Mouse (Mus musculus) liver, postnatal 0 days (tissue): Measurements from ENCODE around the gene Wls. TPM values are rescaled to one million over a fixed set of nuclear protein-coding genes. Genes with fewer than 3 reads are reported as not detected.
A peak's percentile ranks its signal among the peaks of the same experiment; 100 is the strongest.

Experiments used
- ATAC-seq: fragments of 200-750 bp; cut with Nextera tagmentation; 2 replicates; pipeline ENCODE4 v1.8.0; 2017; ENCODE audit warnings: mild to moderate bottlenecking, moderate library complexity
- DNase-seq: peaks from one replicate; pipeline ENCODE4 v3.0.0-alpha.2; 2016
- H3K27ac ChIP-seq: fragments of 300-500 bp; sonication (generic); 2 replicates; pipeline ENCODE4 v1.5.1; 2014; ENCODE audit warnings: antibody characterized with exemption, moderate library complexity, mild to moderate bottlenecking, low read depth
- H3K27me3 ChIP-seq: fragments of 300-500 bp; sonication (generic); 2 replicates; pipeline ENCODE4 v1.6.1; 2014; ENCODE audit warnings: low read length, control low read depth, mixed read lengths; ENCODE audit not compliant: insufficient read depth
- H3K36me3 ChIP-seq: fragments of 300-500 bp; sonication (generic); replicated peaks from 2 replicates; pipeline ENCODE4 v1.6.1; 2014; ENCODE audit warnings: mild to moderate bottlenecking, control low read depth, low read length, moderate library complexity, mixed read lengths; ENCODE audit not compliant: insufficient read depth
- H3K4me1 ChIP-seq: fragments of 300-500 bp; sonication (generic); 2 replicates; pipeline ENCODE4 v1.6.1; 2014; ENCODE audit warnings: antibody characterized with exemption, mild to moderate bottlenecking, control low read depth; ENCODE audit not compliant: insufficient read depth
- H3K4me2 ChIP-seq: fragments of 300-500 bp; sonication (generic); 2 replicates; pipeline ENCODE4 v1.6.1; 2014; ENCODE audit warnings: low read depth, mild to moderate bottlenecking, low read length, moderate library complexity, mixed read lengths
- H3K4me3 ChIP-seq: fragments of 300-500 bp; sonication (generic); 2 replicates; pipeline ENCODE4 v1.5.1; 2014; ENCODE audit warnings: low read depth, low read length
- H3K9ac ChIP-seq: fragments of 300-500 bp; sonication (generic); replicated peaks from 2 replicates; pipeline ENCODE4 v1.6.1; 2014; ENCODE audit warnings: mild to moderate bottlenecking, moderate library complexity
- H3K9me3 ChIP-seq: fragments of 300-500 bp; sonication (generic); 2 replicates; pipeline ENCODE4 v1.6.1; 2016; ENCODE audit warnings: mild to moderate bottlenecking, control low read depth, low read length, mixed read lengths
- CTCF ChIP-seq: sonication (generic); IDR thresholded peaks from 2 replicates; pipeline ENCODE4 v1.5.1; 2016; ENCODE audit warnings: antibody characterized with exemption, low read depth
- EP300 ChIP-seq: IDR thresholded peaks from 2 replicates; pipeline ENCODE4 v1.6.1; 2016; ENCODE audit warnings: antibody characterized with exemption, low read depth, mild to moderate bottlenecking
- WGBS: fragments of 180-500 bp; shearing (Covaris S2); extraction: QIAGEN DNeasy Blood & Tissue Kit; methylation state at CpG from one replicate; pipeline ENCODE4 v1.1.7; 2014; ENCODE audit not compliant: insufficient replicate concordance; 5-methylcytosine and 5-hydroxymethylcytosine counted together
- polyA plus RNA-seq: library from polyadenylated mRNA; unstranded; fragments of >200 nt; fragmentation: Nextera tagmentation; extraction: Ambion mirVana; gene quantifications from 2 replicates; pipeline ENCODE4 v1.2.1, GENCODE M21; 2015

Wls gene
- polyA plus RNA-seq: 8.1 TPM in 2 replicates

DNA sequence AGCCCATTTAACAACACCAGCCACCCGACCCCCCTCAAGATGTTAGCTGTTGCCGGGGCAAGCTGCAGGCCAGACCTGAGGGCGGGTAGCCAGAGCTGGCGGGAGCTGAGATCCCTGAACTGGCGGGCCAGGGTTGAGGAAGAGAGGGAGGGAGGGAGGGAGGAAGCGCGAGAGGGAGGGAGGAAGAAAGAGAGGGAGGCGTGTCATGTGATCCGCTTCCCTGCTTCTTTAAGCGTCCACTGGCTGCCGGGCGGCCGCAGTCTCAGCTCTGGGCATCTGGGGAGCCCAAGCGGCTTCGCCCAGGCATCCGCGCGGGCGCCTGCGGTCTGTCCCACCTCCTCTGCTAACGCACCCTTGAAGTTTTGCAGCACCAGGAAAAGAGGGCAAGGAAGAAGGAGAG is at the start of gene Wls:
Gene Wls, plus strand, starts transcription at position 192 of the 400 bp plus-strand sequence.
- under 1% methylated on average over 21 of the region's 21 CpGs for WGBS
- peak within 1 kb of the TSS; percentile 44; the same call in 1 of the 2 replicates for H3K27ac ChIP-seq
- 0 out of 2 replicates have a peak, but pooled peaks cover 2% of the 10 kb centered on the region for H3K4me1 ChIP-seq
- no peaks in the 10 kb centered on the region for H3K36me3 ChIP-seq
- peak within 1 kb of the TSS; percentile 62 for H3K4me3 ChIP-seq
- no peaks in the 10 kb centered on the region for H3K9me3 ChIP-seq
- peak; percentile 56 for ATAC-seq
- peaks cover 5% of the 10 kb centered on the region for H3K27me3 ChIP-seq
- peak within 1 kb of the TSS; percentile 76 for H3K4me2 ChIP-seq
- peak within 1 kb of the TSS; percentile 61 for H3K9ac ChIP-seq
- peak; percentile 41 for DNase-seq
- no peak for TF ChIP-seq CTCF
- no peak for TF ChIP-seq EP300

DNA sequence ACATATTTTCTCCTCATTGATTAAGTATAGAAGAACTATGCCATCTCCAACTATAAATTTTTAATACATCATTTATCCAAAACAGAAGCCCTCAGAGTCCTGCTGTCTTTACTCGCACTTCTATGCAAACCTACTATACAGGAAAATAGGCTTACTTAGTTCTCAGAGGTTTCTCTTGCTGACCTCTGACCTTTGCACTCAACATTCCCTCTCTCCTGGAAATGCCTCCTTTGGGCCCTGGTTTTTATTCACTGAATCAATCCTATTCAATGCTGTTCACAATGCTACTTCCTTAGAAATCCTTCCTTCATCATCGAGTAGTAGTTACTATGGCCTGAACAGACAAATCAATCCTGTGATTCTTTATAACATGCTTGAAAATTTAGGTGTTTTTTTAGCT is 49.7 kb upstream of the Wls start:
- WGBS: 61% methylated on average over 2 of the region's 2 CpGs
- Histone ChIP-seq H3K36me3 (no peaks in the 10 kb centered on the region), H3K4me3 (no peak overlapping the region), H3K27me3 (no peaks in the 10 kb centered on the region), H3K4me2 (no peak overlapping the region), H3K9me3 (no peaks in the 10 kb centered on the region), H3K27ac (no peak overlapping the region), H3K4me1 (no peaks in the 10 kb centered on the region), H3K9ac (no peak overlapping the region)
- DNase-seq: no peak
- TF ChIP-seq EP300 (no peak), CTCF (no peak)
- ATAC-seq: no peak

DNA sequence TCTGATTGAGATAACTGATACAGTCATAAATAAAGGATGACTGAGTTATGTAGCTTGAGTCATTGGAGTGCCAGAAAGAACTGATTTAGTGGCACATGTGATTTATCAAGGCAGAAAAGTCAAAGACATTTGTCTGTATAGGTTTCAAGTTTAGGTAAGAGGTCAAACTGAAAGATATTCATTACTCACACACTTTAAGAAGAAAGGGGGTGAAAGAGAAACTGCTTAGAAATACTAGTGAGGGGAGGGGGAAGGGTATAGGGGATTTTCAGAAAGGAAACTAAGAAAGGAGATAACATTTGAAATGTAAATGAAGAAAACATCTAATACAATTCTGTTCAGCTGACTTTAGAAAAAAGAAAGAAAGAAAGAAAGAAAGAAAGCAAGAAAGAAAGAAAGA is 7.9 kb upstream of the Wls start:
- Histone ChIP-seq H3K4me3 (no peak overlapping the region), H3K36me3 (no peaks in the 10 kb centered on the region), H3K4me1 (no peaks in the 10 kb centered on the region), H3K4me2 (no peak overlapping the region), H3K27me3 (no peaks in the 10 kb centered on the region), H3K9ac (no peak overlapping the region), H3K9me3 (no peaks in the 10 kb centered on the region), H3K27ac (no peak overlapping the region)
- TF ChIP-seq CTCF: no peak
- no peak for TF ChIP-seq EP300
- ATAC-seq: no peak
- DNase-seq: no peak

DNA sequence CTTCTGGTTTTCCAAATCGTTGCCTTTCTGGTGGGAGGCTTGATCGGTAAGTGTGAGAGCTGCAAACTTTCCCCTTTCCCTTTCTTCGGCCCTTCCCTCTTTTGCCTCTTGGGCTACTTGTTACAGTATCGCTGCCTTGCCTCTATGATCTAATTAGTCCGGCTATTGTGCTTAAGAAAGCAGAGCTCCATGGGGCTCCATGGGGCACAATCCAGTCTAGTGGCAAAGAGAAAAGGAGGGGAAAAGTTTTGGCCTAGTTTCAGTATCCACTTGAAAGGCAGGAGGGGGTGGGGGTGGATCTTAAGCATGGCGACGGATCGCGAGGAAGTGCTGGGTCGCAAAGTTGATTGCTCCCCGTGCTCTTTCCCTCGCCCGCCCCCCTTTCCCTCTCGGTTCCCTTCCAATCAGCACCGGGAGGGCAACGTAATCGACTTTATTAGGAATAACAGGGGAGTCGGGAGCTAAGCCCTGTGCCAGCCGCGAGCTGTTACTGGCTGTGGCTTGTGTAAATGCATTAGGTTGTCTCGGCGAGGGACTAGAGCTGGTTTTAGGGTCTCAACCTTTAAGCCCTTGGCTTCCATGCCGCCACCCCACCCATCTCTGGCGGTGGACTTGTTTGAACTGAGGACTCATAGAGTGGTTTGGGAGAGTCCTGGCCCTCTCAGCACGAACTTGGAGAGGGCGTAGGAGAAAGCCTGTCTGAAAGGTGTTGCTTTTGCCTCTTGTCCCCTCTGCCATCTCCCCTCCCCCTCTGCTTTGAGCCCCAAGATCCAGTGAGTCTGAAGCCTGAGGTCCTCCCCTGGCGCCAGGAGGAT is 737 bp downstream of the Wls start:
- TF ChIP-seq EP300 (no peak), CTCF (no peak)
- 0 out of 2 replicates have a peak, but pooled peaks cover 2% of the 10 kb centered on the region for H3K4me1 ChIP-seq
- H3K36me3 ChIP-seq: no peaks in the 10 kb centered on the region
- DNase-seq (peak; percentile 30), ATAC-seq (peak; percentile 54)
- H3K4me2 ChIP-seq: peak overlapping the region; percentile 76
- under 1% methylated on average over 27 of the region's 27 CpGs for WGBS
- no peaks in the 10 kb centered on the region for H3K9me3 ChIP-seq
- H3K9ac ChIP-seq: peak overlapping the region; percentile 61
- peaks cover 5% of the 10 kb centered on the region for H3K27me3 ChIP-seq
- H3K4me3 ChIP-seq: peak overlapping the region; percentile 62
- peak overlapping the region; percentile 44; the same call in 1 of the 2 replicates for H3K27ac ChIP-seq

DNA sequence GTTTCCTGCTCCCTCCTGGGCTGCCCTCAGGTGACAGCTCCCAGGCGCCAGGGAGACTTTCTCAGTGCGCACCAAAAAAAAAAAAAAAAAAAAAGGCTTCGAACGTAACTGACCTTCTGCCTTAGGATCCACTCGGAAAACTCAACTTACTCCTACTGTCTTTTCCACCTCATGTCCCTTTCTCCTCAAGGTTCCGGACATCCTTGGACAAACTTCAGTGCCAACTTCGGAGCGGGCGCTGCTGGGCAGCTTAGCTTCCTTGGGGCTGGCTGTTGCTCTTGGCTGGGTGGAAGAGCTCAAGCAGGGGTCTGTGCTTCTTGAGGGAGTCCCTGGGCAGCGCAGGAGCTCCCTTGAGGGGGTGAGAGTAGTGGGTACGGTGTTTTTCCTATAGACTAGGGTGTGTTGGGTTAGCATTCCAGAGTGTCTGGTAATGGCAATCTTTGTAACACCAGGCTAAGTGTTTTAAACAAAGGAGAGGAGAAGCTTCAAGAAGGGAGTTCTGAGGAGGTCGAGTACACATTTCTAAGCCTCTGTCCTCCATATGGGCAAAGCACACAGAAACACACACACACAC is 1.4 kb downstream of the Wls start:
- DNase-seq (peak; percentile 15), ATAC-seq (no peak)
- no peak for TF ChIP-seq EP300
- no peak for TF ChIP-seq CTCF
- no peak overlapping the region for H3K27ac ChIP-seq
- no peaks in the 10 kb centered on the region for H3K36me3 ChIP-seq
- peak overlapping the region; percentile 61 for H3K9ac ChIP-seq
- H3K4me3 ChIP-seq: peak overlapping the region; percentile 62
- H3K27me3 ChIP-seq: peaks cover 5% of the 10 kb centered on the region
- H3K4me1 ChIP-seq: 0 out of 2 replicates have a peak, but pooled peaks cover 2% of the 10 kb centered on the region
- 4% methylated on average over 12 of the region's 12 CpGs for WGBS
- H3K9me3 ChIP-seq: no peaks in the 10 kb centered on the region
- peak overlapping the region; percentile 76 for H3K4me2 ChIP-seq

DNA sequence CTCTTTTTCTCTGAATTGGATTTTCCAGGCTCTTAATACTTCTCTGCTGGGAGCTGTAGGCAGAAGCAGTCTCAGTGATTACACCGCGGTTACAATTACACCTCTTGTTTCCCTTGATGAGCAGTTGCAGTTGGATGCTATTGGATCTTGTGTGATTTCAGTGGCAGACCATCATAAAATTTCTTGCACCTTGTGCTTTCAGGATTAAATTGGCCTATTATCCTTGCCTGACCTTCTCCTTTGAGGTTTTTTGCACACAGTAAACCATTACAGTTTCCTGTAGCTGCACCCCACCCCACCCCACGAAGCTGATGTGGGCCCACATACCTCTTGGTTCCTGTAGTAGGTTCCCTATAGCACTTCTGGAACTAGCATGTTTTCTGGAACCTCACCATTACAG is 2.0 kb downstream of the Wls start:
- ATAC-seq: no peak
- H3K4me1 ChIP-seq: 0 out of 2 replicates have a peak, but pooled peaks cover 2% of the 10 kb centered on the region
- H3K4me3 ChIP-seq: peak overlapping the region; percentile 62; the same call in 1 of the 2 replicates
- WGBS: 19% methylated on average over 3 of the region's 3 CpGs
- H3K4me2 ChIP-seq: peak overlapping the region; percentile 76
- no peak for DNase-seq
- H3K9ac ChIP-seq: no peak overlapping the region
- TF ChIP-seq EP300: no peak
- TF ChIP-seq CTCF: no peak
- H3K36me3 ChIP-seq: no peaks in the 10 kb centered on the region
- H3K27me3 ChIP-seq: peaks cover 5% of the 10 kb centered on the region
- no peaks in the 10 kb centered on the region for H3K9me3 ChIP-seq
- H3K27ac ChIP-seq: no peak overlapping the region
